Mouse (Mus musculus): ENCODE measurements around the gene Timm10.

DNA sequence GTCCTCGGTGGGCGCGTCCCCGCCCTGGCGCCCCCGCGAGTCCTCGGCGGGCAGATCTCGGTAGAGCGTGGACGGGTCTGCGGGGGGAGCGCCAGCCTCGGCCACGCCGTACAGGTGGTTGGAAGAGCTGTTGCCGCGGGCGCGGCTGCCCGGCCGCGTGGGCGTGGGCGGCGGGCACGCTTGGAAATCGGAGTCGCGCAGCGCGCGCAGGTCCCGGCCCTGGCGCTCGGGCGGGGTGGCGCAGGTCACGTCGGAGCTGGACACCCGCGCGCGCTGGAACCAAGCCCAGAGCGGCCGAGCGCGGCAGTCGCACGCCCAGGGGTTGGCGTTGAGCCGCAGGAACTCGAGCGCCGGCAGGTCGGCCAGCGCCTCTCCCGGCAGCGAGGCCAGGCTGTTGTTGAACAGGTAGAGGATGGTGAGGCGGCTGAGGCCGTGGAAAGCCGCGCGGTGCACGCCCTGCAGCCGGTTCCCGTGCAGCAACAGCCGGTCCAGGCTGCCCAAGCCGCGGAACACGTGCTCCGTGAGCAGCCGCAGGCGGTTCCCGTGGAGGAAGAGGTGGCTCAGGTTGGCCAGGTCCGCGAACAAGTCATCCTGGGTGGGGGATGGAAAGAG is 45.4 kb downstream of the Timm10 start:
- TF ChIP-seq CTCF (conservative IDR thresholded peaks at IDR 0.05; ENCODE audit: insufficient read depth, insufficient read length, low read depth, low read length) (no peak), POLR2A (IDR thresholded peaks at IDR 0.05; ENCODE audit: low read depth, low read length) (no peak)

Data from kidney, adult 2 months (tissue).